Mouse (Mus musculus) erythroblast, embryonic 14.5 days (primary cell): ENCODE data around the gene Gm7534.

Source experiments
- GATA1 ChIP-seq: IDR thresholded peaks from 2 replicates; pipeline ENCODE4 v1.6.1; 2012; ENCODE audit warnings: low read length, inconsistent platforms, mixed read lengths
- TAL1 ChIP-seq: IDR thresholded peaks from 3 replicates; pipeline ENCODE4 v1.6.1; 2012; ENCODE audit warnings: low read length, inconsistent platforms, mixed read lengths

DNA sequence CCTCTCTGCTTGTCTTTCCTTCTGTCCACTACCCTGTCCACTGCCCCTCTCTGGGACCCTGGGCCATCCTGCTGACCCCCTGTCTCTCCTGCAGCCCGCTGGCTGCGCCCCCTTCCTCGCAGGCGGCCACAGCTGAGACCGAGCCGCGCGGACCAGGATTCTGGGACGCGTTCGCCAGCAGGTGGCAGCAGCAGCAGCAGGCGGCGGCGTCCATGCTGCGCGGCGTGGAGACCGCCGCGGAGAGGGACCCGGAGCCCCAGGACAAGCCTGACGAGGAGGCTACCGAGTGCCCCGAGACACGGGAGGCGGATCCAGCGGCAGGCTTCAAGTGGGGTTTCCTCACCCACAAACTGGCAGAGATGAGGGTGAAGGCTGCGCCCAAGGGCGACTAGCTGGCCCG is 46.8 kb upstream of the Gm7534 start:
- TF ChIP-seq TAL1 (no peak), GATA1 (no peak)
